Mouse (Mus musculus): ENCODE measurements around the gene Ebf1.

- TF ChIP-seq CTCF (IDR thresholded peaks at IDR 0.05 in 2 of 3, conservative IDR thresholded peaks at IDR 0.05 in 1 of 3; ENCODE audit: control insufficient read depth in 1 of 3, insufficient read depth in 1 of 3, low read depth in 2 of 3, low read length in 3 of 3, poor library complexity in 1 of 3, severe bottlenecking in 1 of 3) (no peak), ZC3H11A (IDR thresholded peaks at IDR 0.05; ENCODE audit: low read depth, low read length) (no peak), GABPA (IDR thresholded peaks at IDR 0.05; ENCODE audit: low read depth, low read length) (no peak), POLR2A (IDR thresholded peaks at IDR 0.05; ENCODE audit: control insufficient read depth in 1 of 2, insufficient read depth in 1 of 2, low read depth in 1 of 2, low read length in 2 of 2, poor library complexity in 1 of 2) (no peak), TCF12 (IDR thresholded peaks at IDR 0.05; ENCODE audit: low read depth, low read length) (no peak), MYC (IDR thresholded peaks at IDR 0.05; ENCODE audit: low read depth, low read length) (no peak)
These were observed 198.9 kb downstream of the Ebf1 start for GRCm38 (mm10) chr11:44815991-44816390.

Data from MEL (cell line).